Comparison of ENCODE assay signal across 8 mouse cellular contexts in genomic region chr8:110997547-110998531, GRCm38 (mm10). TPM values are rescaled to one million over a fixed set of nuclear protein-coding genes. Genes with fewer than 3 reads are reported as not detected.
A peak's percentile ranks its signal among the peaks of the same experiment; 100 is the strongest.
DNase-seq lines count a peak whose midpoint lies in the region; ATAC-seq and TF ChIP-seq lines count a peak whose summit lies in the region.

Gene Ddx19a (minus strand): TSS chr8:110997800.

- H3K9me3 ChIP-seq in embryonic facial prominence, embryonic 15.5 days (replicated peaks), result no peaks in the 10 kb centered on the region
- H3K9me3 ChIP-seq in kidney, embryonic 14.5 days (ENCODE audit: control insufficient read depth, low read length), result no peaks in the 10 kb centered on the region
- no peaks in the 10 kb centered on the region for H3K9me3 ChIP-seq in limb, embryonic 15.5 days

- H3K27ac ChIP-seq in bone marrow, adult 2 months (ENCODE audit: control insufficient read depth, insufficient read depth, low read depth, low read length, poor library complexity), result peak within 1 kb of the TSS; percentile 81
- peak within 1 kb of the TSS; percentile 88 for H3K27ac ChIP-seq in embryonic facial prominence, embryonic 15.5 days (replicated peaks)
- peak within 1 kb of the TSS; percentile 77 for H3K27ac ChIP-seq in kidney, embryonic 14.5 days (ENCODE audit: low read depth, low read length)
- peak within 1 kb of the TSS; percentile 87 for H3K27ac ChIP-seq in limb, embryonic 15.5 days

- 3% methylated on average over 58 of the region's 58 CpGs for WGBS in bone marrow, adult 2 months
- WGBS in embryonic facial prominence, embryonic 15.5 days, result 3% methylated on average over 58 of the region's 58 CpGs
- 4% methylated on average over 58 of the region's 58 CpGs for WGBS in kidney, embryonic 14.5 days
- 3% methylated on average over 55 of the region's 58 CpGs for WGBS in limb, embryonic 15.5 days

- peak within 1 kb of the TSS; percentile 68 for H3K9ac ChIP-seq in embryonic facial prominence, embryonic 15.5 days
- H3K9ac ChIP-seq in kidney, embryonic 14.5 days (ENCODE audit: low read depth, low read length), result peak within 1 kb of the TSS; percentile 76
- H3K9ac ChIP-seq in limb, embryonic 15.5 days, result peak within 1 kb of the TSS; percentile 70

- peak; percentile 89; the same call in 1 of the 2 replicates for TF ChIP-seq POLR2A in bone marrow, adult 2 months (IDR thresholded peaks at IDR 0.05; ENCODE audit: borderline replicate concordance, control insufficient read depth, low read depth, low read length)

- peaks cover 2% of the 10 kb centered on the region; the same call in 1 of the 2 replicates for H3K4me1 ChIP-seq in bone marrow, adult 2 months (ENCODE audit: control insufficient read depth, insufficient read depth, low read length)
- H3K4me1 ChIP-seq in embryonic facial prominence, embryonic 15.5 days, result 0 out of 2 replicates have a peak, but pooled peaks cover 2% of the 10 kb centered on the region
- H3K4me1 ChIP-seq in kidney, embryonic 14.5 days (ENCODE audit: control insufficient read depth, insufficient read depth, low read length), result peaks cover 4% of the 10 kb centered on the region
- H3K4me1 ChIP-seq in limb, embryonic 15.5 days, result no peaks in the 10 kb centered on the region

- TF ChIP-seq CTCF in bone marrow, adult 2 months (IDR thresholded peaks at IDR 0.05; ENCODE audit: control insufficient read depth, insufficient read depth, low read length), result no peak

- H3K27me3 ChIP-seq in embryonic facial prominence, embryonic 15.5 days, result no peaks in the 10 kb centered on the region
- H3K27me3 ChIP-seq in kidney, embryonic 14.5 days (ENCODE audit: control insufficient read depth, insufficient read depth, low read length), result no peaks in the 10 kb centered on the region
- no peaks in the 10 kb centered on the region for H3K27me3 ChIP-seq in limb, embryonic 15.5 days

- DNase-seq in 416B (ENCODE audit: low read depth), result peak; percentile 91
- peak; percentile 80 to 88 for DNase-seq in heart, adult 9 months (ENCODE audit: low spot score in 2 of 2)
- DNase-seq in monocyte, adult 2 months (ENCODE audit: low read depth in 1 of 2, low spot score in 2 of 2), result peak; percentile 45 to 74
- DNase-seq in spleen, postnatal 36 days (ENCODE audit: low spot score in 2 of 2), result peak; percentile 85 to 90

- peak within 1 kb of the TSS; percentile 62 for H3K4me2 ChIP-seq in embryonic facial prominence, embryonic 15.5 days (replicated peaks)
- peak within 1 kb of the TSS; percentile 49 for H3K4me2 ChIP-seq in kidney, embryonic 14.5 days (replicated peaks; ENCODE audit: low read depth, low read length)
- H3K4me2 ChIP-seq in limb, embryonic 15.5 days, result peak within 1 kb of the TSS; percentile 76

- H3K4me3 ChIP-seq in bone marrow, adult 2 months (replicated peaks; ENCODE audit: control insufficient read depth, low read depth, low read length), result peak within 1 kb of the TSS; percentile 99
- H3K4me3 ChIP-seq in embryonic facial prominence, embryonic 15.5 days (replicated peaks), result peak within 1 kb of the TSS; percentile 97
- H3K4me3 ChIP-seq in kidney, embryonic 14.5 days (ENCODE audit: low read length), result peak within 1 kb of the TSS; percentile 80
- peak within 1 kb of the TSS; percentile 70 for H3K4me3 ChIP-seq in limb, embryonic 15.5 days

- H3K36me3 ChIP-seq in embryonic facial prominence, embryonic 15.5 days, result peaks cover 20% of the 10 kb centered on the region; the same call in 1 of the 2 replicates
- H3K36me3 ChIP-seq in kidney, embryonic 14.5 days (ENCODE audit: control insufficient read depth, insufficient read depth, low read length), result no peaks in the 10 kb centered on the region; the same call in 1 of the 2 replicates
- peaks cover 12% of the 10 kb centered on the region for H3K36me3 ChIP-seq in limb, embryonic 15.5 days

- ATAC-seq in embryonic facial prominence, embryonic 15.5 days (ENCODE audit: insufficient number of reproducible peaks, low FRiP score, low TSS enrichment, low read depth), result peak; percentile 90
- ATAC-seq in kidney, embryonic 14.5 days (ENCODE audit: low FRiP score, low TSS enrichment), result peak; percentile 95
- ATAC-seq in limb, embryonic 15.5 days (ENCODE audit: insufficient number of reproducible peaks, low FRiP score, low TSS enrichment, low read depth), result peak; percentile 90

RNA-seq across cellular contexts. Expression of gene Ddx19a, which starts in this region (rescaled TPM):
- polyA plus RNA-seq in bone marrow, adult 2 months (2011; ENCODE audit: insufficient read depth, insufficient read length, low replicate concordance, missing spikeins), result 13.5 and 17.3 TPM in 2 replicates
- 13.7 and 15.7 TPM in 2 replicates for polyA plus RNA-seq in embryonic facial prominence, embryonic 15.5 days (2015; fragmentation: Nextera tagmentation; extraction: Ambion mirVana)
- polyA plus RNA-seq in kidney, embryonic 14.5 days (2014; fragmentation: Nextera tagmentation; extraction: Ambion mirVana), result 12.8 and 20.1 TPM in 2 replicates
- 12.4 and 15.9 TPM in 2 replicates for polyA plus RNA-seq in limb, embryonic 15.5 days (2015; fragmentation: Nextera tagmentation; extraction: Ambion mirVana)

Comparison
In these comparisons a context has a peak if more than half of its experiments do, and no peak if none do; other contexts are left out.
1. Peak in every context shown above with its lines: DNase-seq, ATAC-seq, H3K4me3 ChIP-seq and H3K27ac ChIP-seq.